Mouse (Mus musculus) left cerebral cortex, postnatal 36 days (tissue): ENCODE data around the gene Sqstm1. TPM values are rescaled to one million over a fixed set of nuclear protein-coding genes. Genes with fewer than 3 reads are reported as not detected.

Experiments used
- DNase-seq, 2 experiments: peaks; one replicate each; pipeline ENCODE4 v3.0.0; 2021 to 2022; ENCODE audit warnings: low spot score in 2 of 2, mixed read lengths in 1 of 2
- intact Hi-C: fragments of 180-260 bp; cut with DNase I; formaldehyde crosslinking; loops from one replicate; pipeline ENCODE4 v1.15.1; 2025
- total RNA-seq, 2 experiments: library from RNA; stranded (reverse); gene quantifications; 2 replicates each; pipeline ENCODE4 v1.2.3; 2021

Gene Sqstm1
- 100 to 1,000 TPM; 460 to 526 TPM for total RNA-seq

- intact Hi-C loops: loop anchor here (2.0 kb wide), 1 partner anchor 14 kb away; no protein-coding TSS in a partner anchor
- DNase-seq: peak; percentile 83 to 87
These were observed at the start of gene Sqstm1, which contains the start of gene Mgat4b for GRCm38 (mm10) chr11:50210505-50211151. Gene Sqstm1 (minus strand): TSS chr11:50210827. Gene Mgat4b (plus strand): TSS chr11:50210890.

- peak; percentile 68 to 79 for DNase-seq
- intact Hi-C loops: no loop called here
These were observed 47.7 kb upstream of the Sqstm1 start for GRCm38 (mm10) chr11:50258310-50258709.

- intact Hi-C loops: no loop called here
- no peak for DNase-seq
These were observed 46.0 kb upstream of the Sqstm1 start for GRCm38 (mm10) chr11:50256615-50257014.

GRCm38 (mm10) chr11:50254010-50254580, 43.5 kb upstream of the Sqstm1 start:
- peak; percentile 86 for DNase-seq
- intact Hi-C loops: no loop called here

- intact Hi-C loops: no loop called here
- no peak for DNase-seq
These were observed 42.8 kb upstream of the Sqstm1 start for GRCm38 (mm10) chr11:50253393-50253792.

GRCm38 (mm10) chr11:50252684-50253265, 42.1 kb upstream of the Sqstm1 start:
- no peak for DNase-seq

GRCm38 (mm10) chr11:50252166-50252565, 41.5 kb upstream of the Sqstm1 start:
- intact Hi-C loops: no loop called here
- no peak for DNase-seq

More at GRCm38 (mm10) chr11:50252684-50253265, 42.1 kb upstream of the Sqstm1 start:
- intact Hi-C loops: no loop called here

- intact Hi-C loops: no loop called here
- DNase-seq: no peak
These were observed 38.0 kb upstream of the Sqstm1 start for GRCm38 (mm10) chr11:50248473-50249171.

- DNase-seq: no peak
- intact Hi-C loops: no loop called here
These were observed 34.6 kb upstream of the Sqstm1 start for GRCm38 (mm10) chr11:50245269-50245668.

- intact Hi-C loops: no loop called here
- DNase-seq: no peak
These were observed 33.3 kb upstream of the Sqstm1 start for GRCm38 (mm10) chr11:50243926-50244325.

- no peak for DNase-seq
- intact Hi-C loops: no loop called here
These were observed 29.7 kb upstream of the Sqstm1 start for GRCm38 (mm10) chr11:50240235-50240911.

GRCm38 (mm10) chr11:50238821-50239791, 28.5 kb upstream of the Sqstm1 start:
- DNase-seq: no peak
- intact Hi-C loops: loop anchor here (5.0 kb wide), 1 partner anchor 53 kb away; the partner anchor contains the start of gene Maml1

GRCm38 (mm10) chr11:50238324-50238723, 27.7 kb upstream of the Sqstm1 start, which contains the start of gene Ltc4s:
Gene Ltc4s (minus strand): TSS chr11:50238616.
- intact Hi-C loops: loop anchor here (5.0 kb wide), 1 partner anchor 54 kb away; the partner anchor contains the start of gene Maml1
- no peak for DNase-seq

- intact Hi-C loops: loop anchor here (5.0 kb wide), 1 partner anchor 55 kb away; the partner anchor contains the start of gene Maml1
- no peak for DNase-seq
These were observed 26.6 kb upstream of the Sqstm1 start for GRCm38 (mm10) chr11:50236937-50237835.

- intact Hi-C loops: loop anchor here (5.0 kb wide), 1 partner anchor 56 kb away; the partner anchor contains the start of gene Maml1
- peak; percentile 73 to 77 for DNase-seq
These were observed 25.9 kb upstream of the Sqstm1 start for GRCm38 (mm10) chr11:50236540-50236936.

GRCm38 (mm10) chr11:50234606-50235005, 24.0 kb upstream of the Sqstm1 start:
- DNase-seq: no peak
- intact Hi-C loops: loop anchor here (5.0 kb wide), 1 partner anchor 58 kb away; the partner anchor contains the start of gene Maml1

- intact Hi-C loops: no loop called here
- DNase-seq: no peak
These were observed 23.4 kb upstream of the Sqstm1 start for GRCm38 (mm10) chr11:50233993-50234392.
